Mouse (Mus musculus) cortical plate, adult 2 months (tissue): Measurements from ENCODE around the gene Kcnip4. TPM values are rescaled to one million over a fixed set of nuclear protein-coding genes. Genes with fewer than 3 reads are reported as not detected.

Source experiments
- H3K27ac ChIP-seq: fragments of 200-500 bp; 2 replicates; pipeline ENCODE4 v1.5.1; 2012; ENCODE audit warnings: low read length, control low read depth, inconsistent platforms; ENCODE audit not compliant: insufficient read depth
- H3K4me1 ChIP-seq: fragments of 200-500 bp; 2 replicates; pipeline ENCODE4 v1.6.1; 2011; ENCODE audit warnings: low read length; ENCODE audit not compliant: control insufficient read depth, insufficient read depth
- H3K4me3 ChIP-seq: fragments of 200-500 bp; 2 replicates; pipeline ENCODE4 v1.5.1; 2011; ENCODE audit warnings: mild to moderate bottlenecking, low read length, control low read depth; ENCODE audit not compliant: insufficient read depth
- CTCF ChIP-seq: fragments of 200-500 bp; IDR thresholded peaks from 2 replicates; pipeline ENCODE4 v1.5.1; 2011; ENCODE audit warnings: mild to moderate bottlenecking, control low read depth, low read length; ENCODE audit not compliant: insufficient read depth; ENCODE audit errors: extremely low read depth
- POLR2A ChIP-seq: fragments of 200-500 bp; IDR thresholded peaks from 2 replicates; pipeline ENCODE4 v1.6.1; 2011; ENCODE audit warnings: mild to moderate bottlenecking, low read length, control low read depth; ENCODE audit not compliant: insufficient read depth; ENCODE audit errors: extremely low read depth
- polyA plus RNA-seq: library from polyadenylated mRNA; depleted of rRNA; stranded (reverse); fragments of >200 nt; gene quantifications from 2 replicates; pipeline ENCODE4 v1.2.3, GENCODE M21; 2012

Gene Kcnip4
- polyA plus RNA-seq, 1 experiment: 54.9 TPM

DNA sequence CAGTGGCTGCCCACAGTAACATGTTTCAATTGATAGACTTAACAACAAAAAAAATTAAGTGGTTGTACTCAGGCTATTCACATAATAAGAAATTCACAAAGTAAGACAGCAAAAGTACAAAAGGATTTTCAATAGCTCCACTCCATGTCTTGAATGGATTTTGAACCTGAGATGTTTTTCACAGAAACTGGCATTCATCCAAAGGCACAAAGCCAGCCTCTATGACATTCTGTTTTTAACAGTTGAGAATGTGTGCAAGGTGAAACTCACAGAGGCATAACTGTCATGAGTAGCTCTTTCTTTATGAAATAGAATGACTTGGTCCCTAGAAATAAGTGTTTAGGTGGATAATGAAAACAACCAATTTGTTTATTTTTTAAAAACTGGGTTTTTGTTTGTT lies 206.0 kb downstream of the Kcnip4 start:
- Histone ChIP-seq H3K4me3 (no peak overlapping the region), H3K4me1 (no peaks in the 10 kb centered on the region), H3K27ac (no peak overlapping the region)
- no peak for TF ChIP-seq CTCF
- no peak for TF ChIP-seq POLR2A

DNA sequence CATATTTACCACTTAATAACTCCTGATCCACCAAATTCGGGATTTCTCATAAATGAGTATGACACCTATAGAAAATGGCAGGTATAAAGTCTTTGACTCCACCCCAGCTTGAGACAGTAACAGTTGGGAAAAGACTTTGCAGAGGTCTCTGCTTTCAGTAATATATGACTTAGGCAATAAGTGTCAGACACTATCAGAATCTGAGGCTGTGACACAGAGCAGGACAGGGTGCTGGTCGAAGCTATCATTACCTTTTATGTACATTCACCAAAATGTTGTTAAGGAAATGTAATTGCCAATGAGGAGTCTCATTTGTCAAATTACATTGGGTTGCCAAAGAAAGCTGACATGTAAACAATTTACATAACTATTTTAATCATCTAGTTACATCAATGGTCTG lies 206.8 kb downstream of the Kcnip4 start:
- no peak overlapping the region for H3K27ac ChIP-seq
- no peak for TF ChIP-seq CTCF
- H3K4me3 ChIP-seq: no peak overlapping the region
- H3K4me1 ChIP-seq: no peaks in the 10 kb centered on the region

DNA sequence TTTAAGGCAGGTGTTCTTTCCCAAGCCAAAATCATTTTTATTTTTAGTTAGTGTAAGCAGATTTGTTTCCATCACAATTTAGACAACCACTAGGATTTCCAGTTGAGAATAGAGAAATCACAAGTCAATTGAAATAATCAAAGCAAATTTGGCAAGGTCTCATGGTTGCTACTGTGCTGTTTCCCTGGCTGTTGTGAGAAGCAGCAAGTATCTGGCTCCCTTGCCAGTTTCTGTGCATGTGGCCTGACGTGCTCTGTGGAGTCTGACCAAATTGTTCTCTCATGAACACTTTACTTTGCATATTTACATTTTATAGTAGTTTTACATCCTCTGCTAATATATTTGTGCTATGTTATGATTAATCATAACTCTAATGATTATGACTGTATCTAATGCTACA lies 217.9 kb downstream of the Kcnip4 start:
- TF ChIP-seq POLR2A (no peak), CTCF (no peak)
- no peaks in the 10 kb centered on the region for H3K4me1 ChIP-seq
- H3K27ac ChIP-seq: no peak overlapping the region
- H3K4me3 ChIP-seq: no peak overlapping the region

DNA sequence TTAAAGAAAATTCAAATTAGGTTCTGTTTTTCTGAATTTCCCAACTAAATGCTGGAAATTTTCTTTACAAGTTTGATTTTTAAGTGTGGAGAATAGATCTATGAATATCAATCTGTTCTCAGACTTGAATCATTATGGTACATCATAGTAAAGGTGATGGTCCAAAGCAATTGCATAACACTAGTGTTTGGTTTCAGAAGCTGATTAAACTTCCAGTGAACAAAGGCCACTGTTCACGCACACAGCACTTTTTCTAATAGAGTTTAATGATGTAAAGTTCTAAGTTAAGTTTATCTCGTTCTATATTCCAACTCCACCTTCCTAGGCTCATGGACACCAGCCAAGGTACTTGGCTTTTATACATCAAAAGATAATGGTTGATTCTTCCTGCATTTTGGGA lies 219.4 kb downstream of the Kcnip4 start:
- H3K4me1 ChIP-seq: no peaks in the 10 kb centered on the region
- H3K4me3 ChIP-seq: no peak overlapping the region
- H3K27ac ChIP-seq: no peak overlapping the region
- TF ChIP-seq CTCF: no peak
- TF ChIP-seq POLR2A: no peak

DNA sequence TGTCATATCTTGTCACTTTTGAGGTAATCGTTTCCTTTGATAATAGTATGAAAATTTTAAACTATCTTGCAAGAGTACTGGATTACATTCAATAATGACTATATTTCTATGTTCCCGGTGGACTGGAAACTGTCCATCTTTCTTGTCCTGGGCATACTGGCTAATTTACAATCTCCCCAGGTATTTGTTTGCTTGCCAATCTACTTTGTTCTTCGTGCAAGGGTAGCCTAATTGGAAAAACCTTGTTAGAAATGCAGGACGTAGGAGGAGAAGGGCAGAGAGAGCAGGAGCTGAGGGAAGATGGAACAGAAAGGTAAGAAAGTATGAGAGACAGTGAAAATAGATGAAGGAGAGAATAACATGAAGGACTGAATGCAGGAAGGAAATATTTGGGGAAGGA lies 226.1 kb downstream of the Kcnip4 start:
- no peak overlapping the region for H3K27ac ChIP-seq
- no peak for TF ChIP-seq CTCF
- no peak for TF ChIP-seq POLR2A
- no peak overlapping the region for H3K4me3 ChIP-seq
- no peaks in the 10 kb centered on the region for H3K4me1 ChIP-seq

DNA sequence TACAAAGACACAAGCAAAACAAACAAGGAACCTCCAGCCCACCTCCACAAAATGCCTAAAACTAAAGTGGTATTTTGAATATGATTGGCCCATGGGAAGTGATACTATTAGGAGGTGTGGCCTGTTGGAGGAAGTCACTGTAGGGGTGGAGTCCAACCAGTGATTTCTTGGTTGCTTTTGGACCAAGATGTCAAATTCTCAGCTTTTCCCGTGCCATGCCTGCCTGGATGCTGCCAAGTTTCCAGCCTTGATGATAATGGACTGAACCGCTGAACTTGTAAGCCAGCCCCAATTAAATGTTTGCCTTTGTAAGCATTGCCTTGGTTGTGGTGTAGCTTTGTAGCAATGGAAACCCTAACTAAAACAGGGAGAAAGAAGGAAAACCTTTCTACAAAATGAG lies 232.3 kb downstream of the Kcnip4 start:
- Histone ChIP-seq H3K27ac (no peak overlapping the region), H3K4me1 (no peaks in the 10 kb centered on the region; the same call in 1 of the 2 replicates), H3K4me3 (no peak overlapping the region)
- TF ChIP-seq CTCF: no peak
- TF ChIP-seq POLR2A: no peak

DNA sequence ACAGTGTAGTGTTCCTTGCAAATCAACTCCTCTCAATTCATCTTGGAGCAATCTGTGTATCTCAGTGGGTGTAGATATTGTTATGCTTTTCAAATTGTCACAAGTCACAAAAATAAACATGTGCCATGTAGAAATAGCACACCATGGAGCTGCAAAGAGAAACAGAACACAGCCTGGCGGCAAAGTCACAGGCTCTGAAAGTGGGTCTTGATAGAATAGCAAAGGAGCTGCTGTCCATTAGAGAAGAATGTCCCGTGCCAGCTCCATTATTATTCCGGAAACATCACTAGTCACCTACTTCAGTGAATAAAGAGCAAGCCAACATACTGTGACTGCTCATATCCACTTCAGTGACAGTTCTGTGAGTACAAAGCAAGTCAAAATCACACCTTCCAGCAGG lies 232.9 kb downstream of the Kcnip4 start:
- Histone ChIP-seq H3K27ac (no peak overlapping the region), H3K4me3 (no peak overlapping the region), H3K4me1 (no peaks in the 10 kb centered on the region; the same call in 1 of the 2 replicates)
- TF ChIP-seq POLR2A (no peak), CTCF (no peak)

DNA sequence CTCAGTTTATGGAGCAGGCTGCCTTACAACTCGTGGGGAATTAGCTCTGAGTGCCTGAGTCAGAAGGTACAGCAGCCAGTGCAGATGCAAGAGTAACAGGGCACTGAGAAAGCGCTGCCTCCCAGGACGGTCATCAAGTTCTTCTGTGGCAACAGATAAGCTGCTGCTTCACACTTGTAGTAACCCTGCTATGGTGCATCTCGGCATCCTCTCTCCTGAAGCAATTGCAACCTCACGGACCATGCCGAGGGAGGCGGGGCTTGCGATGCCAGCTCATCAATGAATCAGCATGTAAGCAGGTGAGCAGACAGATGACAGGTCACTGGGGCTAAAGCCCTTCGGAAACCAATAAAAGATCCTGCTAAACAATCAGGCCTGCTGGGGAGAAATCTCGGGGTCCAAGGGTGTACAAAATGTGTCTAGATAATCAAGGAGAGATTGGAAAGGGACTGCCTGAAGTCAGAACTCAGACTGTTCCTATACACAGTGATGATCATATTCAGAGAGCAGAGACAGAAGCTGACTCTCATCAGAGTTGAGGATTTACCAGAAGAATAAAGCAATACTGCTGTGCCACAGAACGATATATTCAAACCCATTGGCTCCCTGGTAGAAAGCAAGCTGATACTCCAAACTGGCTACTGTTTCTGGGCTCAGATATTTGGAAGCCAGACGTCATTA lies 239.1 kb downstream of the Kcnip4 start:
- Histone ChIP-seq H3K4me1 (peaks cover 4% of the 10 kb centered on the region; the same call in 1 of the 2 replicates), H3K4me3 (peak overlapping the region; percentile 25), H3K27ac (no peak overlapping the region)
- no peak for TF ChIP-seq CTCF
- no peak for TF ChIP-seq POLR2A

DNA sequence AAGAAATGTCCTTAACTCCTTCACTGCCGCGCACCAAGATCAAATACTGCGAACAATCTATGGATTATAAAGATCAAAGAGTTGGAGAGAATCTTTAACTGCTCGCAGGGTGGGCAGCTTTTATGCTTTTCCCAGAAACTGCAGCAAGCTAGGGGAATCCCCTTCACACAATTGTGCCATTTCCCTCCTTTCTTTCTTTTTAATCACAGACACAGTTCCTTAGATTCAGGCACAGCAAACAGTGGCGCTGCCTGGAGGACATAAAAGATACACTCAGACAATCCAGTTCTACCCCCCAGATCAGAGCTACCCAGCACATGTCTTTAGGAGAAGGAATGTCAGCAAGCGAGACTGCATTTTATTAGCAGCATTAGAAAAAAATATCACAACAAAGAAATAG lies 239.9 kb downstream of the Kcnip4 start:
- peak overlapping the region; percentile 20; the same call in 1 of the 2 replicates for H3K4me3 ChIP-seq
- TF ChIP-seq POLR2A (no peak), CTCF (no peak)
- H3K27ac ChIP-seq: no peak overlapping the region
- peaks cover 4% of the 10 kb centered on the region; the same call in 1 of the 2 replicates for H3K4me1 ChIP-seq

DNA sequence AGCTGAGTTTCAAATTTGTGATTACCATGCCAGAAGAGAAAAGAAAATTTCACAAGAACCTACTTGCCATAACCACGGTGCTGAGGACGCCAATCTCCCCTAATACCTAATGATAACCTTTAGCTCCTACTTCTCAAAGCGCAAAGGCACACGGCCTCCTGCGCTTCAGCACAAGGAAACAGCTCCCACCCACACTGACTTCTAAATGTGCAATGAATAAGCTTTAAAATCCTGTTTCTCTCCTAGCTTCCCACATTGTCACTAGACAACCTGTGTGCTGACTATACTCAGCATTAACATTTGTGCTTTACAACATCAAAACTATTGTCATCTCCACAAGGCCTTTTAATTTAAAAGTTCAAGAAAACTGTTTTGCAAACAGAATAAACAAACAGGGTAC lies 241.3 kb downstream of the Kcnip4 start:
- H3K4me1 ChIP-seq: peaks cover 4% of the 10 kb centered on the region; the same call in 1 of the 2 replicates
- no peak overlapping the region for H3K27ac ChIP-seq
- H3K4me3 ChIP-seq: no peak overlapping the region
- TF ChIP-seq CTCF (no peak), POLR2A (no peak)

DNA sequence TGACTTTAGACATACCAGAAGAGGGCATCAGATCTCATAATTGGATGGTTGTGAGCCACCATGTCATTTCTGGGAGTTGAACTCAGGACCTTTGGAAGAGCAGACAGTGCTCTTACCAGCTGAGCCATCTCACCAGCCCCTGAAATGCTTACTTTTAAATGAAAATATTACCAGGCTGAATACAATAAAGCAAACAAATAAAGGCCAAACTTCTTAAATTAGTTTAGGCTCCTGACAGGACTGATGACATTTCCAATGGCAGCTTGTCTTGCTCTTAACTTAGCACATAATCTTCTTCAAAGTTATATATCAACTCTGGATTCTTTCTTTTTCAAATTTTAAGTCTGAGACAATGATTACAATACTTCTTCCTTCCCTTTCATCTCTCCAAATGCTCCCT lies 252.8 kb downstream of the Kcnip4 start:
- TF ChIP-seq CTCF (no peak), POLR2A (no peak)
- Histone ChIP-seq H3K4me1 (peaks cover 3% of the 10 kb centered on the region; the same call in 1 of the 2 replicates), H3K4me3 (no peak overlapping the region), H3K27ac (no peak overlapping the region)
